Mouse (Mus musculus) midbrain, embryonic 14.5 days (tissue): Measurements from ENCODE around the gene Foxk2. TPM values are rescaled to one million over a fixed set of nuclear protein-coding genes. Genes with fewer than 3 reads are reported as not detected.

ENCODE experiments used
- polyA plus RNA-seq: library from polyadenylated mRNA; unstranded; fragments of >200 nt; fragmentation: Nextera tagmentation; extraction: Ambion mirVana; gene quantifications from 2 replicates; pipeline ENCODE4 v1.2.1, GENCODE M21; 2014

Foxk2 gene
- polyA plus RNA-seq, 1 experiment from 2014 or later, result 16.6 TPM

Other genes starting within 250 kb of the Foxk2 start
- not detected in 2 replicates for gene Cd7, start 220.6 kb upstream of the Foxk2 start, polyA plus RNA-seq
- gene Sectm1b, start 196.4 kb upstream of the Foxk2 start, polyA plus RNA-seq, result not detected in 2 replicates
- gene Sectm1a, start 178.8 kb upstream of the Foxk2 start, polyA plus RNA-seq, result not detected in 2 replicates
- not detected in 2 replicates for gene Tex19.2, start 141.3 kb upstream of the Foxk2 start, polyA plus RNA-seq
- gene Tex19.1, start 113.8 kb upstream of the Foxk2 start, polyA plus RNA-seq, result not detected in 2 replicates
- gene Uts2r, start 99.7 kb upstream of the Foxk2 start, polyA plus RNA-seq, result 0.45 and 0.88 TPM in 2 replicates
- 24.5 and 31.5 TPM in 2 replicates for gene Hexdc, start 55.6 kb upstream of the Foxk2 start, polyA plus RNA-seq
- 24.7 and 27.1 TPM in 2 replicates for gene Ogfod3, start 55.3 kb upstream of the Foxk2 start, polyA plus RNA-seq
- 37.3 and 46.1 TPM in 2 replicates for gene Cybc1, start 30.7 kb upstream of the Foxk2 start, polyA plus RNA-seq
- gene Narf, start 22.7 kb upstream of the Foxk2 start, polyA plus RNA-seq, result 65.7 and 103 TPM in 2 replicates
- 81.4 and 95.3 TPM in 2 replicates for gene Wdr45b, start 94.5 kb downstream of the Foxk2 start, polyA plus RNA-seq
- gene Rab40b, start 128.3 kb downstream of the Foxk2 start, polyA plus RNA-seq, result 9.2 and 10.8 TPM in 2 replicates
- gene Fn3krp, start 161.4 kb downstream of the Foxk2 start, polyA plus RNA-seq, result 7.7 and 7.8 TPM in 2 replicates
- gene Fn3k, start 174.9 kb downstream of the Foxk2 start, polyA plus RNA-seq, result 3.7 and 3.9 TPM in 2 replicates
- 45.8 and 55.6 TPM in 2 replicates for gene Tbcd, start 192.0 kb downstream of the Foxk2 start, polyA plus RNA-seq